In genomic region chr2:22777757-22778156, GRCm38 (mm10) we compare ENCODE assay signal across 17 mouse cellular contexts.
"Had no signal": no experiment of that assay in that cellular context is flagged by ENCODE, and none has a peak within 500 bp of the region (broad histone marks: within the 10 kb centered on the region; RNA-seq: fewer than 3 reads in every experiment).

No protein-coding gene starts in this region.

- H3K9ac ChIP-seq: neural tube, embryonic 15.5 days had no signal

- H3K27ac ChIP-seq: kidney, postnatal 0 days; left cerebral cortex, adult 2 months; limb, embryonic 10.5 days; midbrain, embryonic 10.5 days; neural tube, embryonic 15.5 days had no signal

- H3K4me3 ChIP-seq: left cerebral cortex, adult 2 months; limb, embryonic 10.5 days; midbrain, embryonic 10.5 days; myocyte; neural tube, embryonic 15.5 days had no signal

- H3K9me3 ChIP-seq: limb, embryonic 10.5 days; midbrain, embryonic 10.5 days; neural tube, embryonic 15.5 days had no signal

- H3K36me3 ChIP-seq: limb, embryonic 10.5 days; midbrain, embryonic 10.5 days; neural tube, embryonic 15.5 days had no signal

- H3K4me2 ChIP-seq: neural tube, embryonic 15.5 days had no signal

- ATAC-seq: intestine, postnatal 0 days; lung, postnatal 0 days had no signal

- DNase-seq: kidney, adult 8-10 months; kidney, postnatal 36 days; lung, adult 2 months; lung, postnatal 36 days; midbrain, embryonic 14.5 days; right cerebral cortex, adult 18-20 months; right cerebral cortex, postnatal 25 days; thymus, adult 18-20 months; thymus, postnatal 14 days had no signal
